Comparison of ENCODE assay signal across 8 mouse cellular contexts in genomic region chr10:17418227-17418685, GRCm38 (mm10).
A peak's percentile ranks its signal among the peaks of the same experiment; 100 is the strongest.
DNase-seq lines count a peak whose midpoint lies in the region; ATAC-seq and TF ChIP-seq lines count a peak whose summit lies in the region.

No protein-coding gene starts in this region.

- no peak for TF ChIP-seq POLR2A in lung, adult 2 months (IDR thresholded peaks at IDR 0.05; ENCODE audit: borderline replicate concordance, extremely low read depth, low read depth, low read length)

- 53% methylated on average over 7 of the region's 7 CpGs for WGBS in lung, adult 2 months
- WGBS in midbrain, postnatal 0 days, result 68% methylated on average over 7 of the region's 7 CpGs

- H3K9ac ChIP-seq in midbrain, postnatal 0 days (replicated peaks; ENCODE audit: low read length, poor library complexity, severe bottlenecking), result no peak overlapping the region

- no peak overlapping the region for H3K4me2 ChIP-seq in midbrain, postnatal 0 days (ENCODE audit: low read depth, low read length, poor library complexity, severe bottlenecking)

- peaks cover 2% of the 10 kb centered on the region; the same call in 1 of the 2 replicates for H3K4me1 ChIP-seq in lung, adult 2 months (ENCODE audit: control insufficient read depth, insufficient read depth, low read length)
- no peaks in the 10 kb centered on the region for H3K4me1 ChIP-seq in midbrain, postnatal 0 days (ENCODE audit: insufficient read depth, low read length)

- no peaks in the 10 kb centered on the region for H3K36me3 ChIP-seq in midbrain, postnatal 0 days (ENCODE audit: insufficient read depth, low read length)

- no peak for DNase-seq in frontal cortex, postnatal 14 days (ENCODE audit: low spot score in 2 of 2)
- DNase-seq in lung, adult 18-20 months, result peak; percentile 17 to 46
- no peak for DNase-seq in lung, adult 2 months
- peak; percentile 18 for DNase-seq in kidney, postnatal 10 days
- DNase-seq in midbrain, postnatal 0 days (ENCODE audit: low spot score), result no peak

- H3K27me3 ChIP-seq in midbrain, postnatal 0 days (ENCODE audit: insufficient read depth, low read length), result no peaks in the 10 kb centered on the region

- TF ChIP-seq CTCF in lung, adult 2 months (IDR thresholded peaks at IDR 0.05; ENCODE audit: insufficient read depth, low read length), result no peak
- TF ChIP-seq CTCF in midbrain, postnatal 0 days (IDR thresholded peaks at IDR 0.05), result no peak

- no peaks in the 10 kb centered on the region for H3K9me3 ChIP-seq in midbrain, postnatal 0 days (ENCODE audit: low read length)

- ATAC-seq in frontal cortex, adult (ENCODE audit: low TSS enrichment), result peak; percentile 94
- ATAC-seq in neutrophil, adult 5-6 weeks (ENCODE audit: extremely low read depth, insufficient number of reproducible peaks, low FRiP score, poor library complexity, severe bottlenecking), result peak; percentile 67
- ATAC-seq in megakaryocyte-erythroid progenitor cell, adult 5-6 weeks (replicated peaks; ENCODE audit: low FRiP score, low TSS enrichment, poor library complexity, severe bottlenecking), result no peak
- ATAC-seq in midbrain, postnatal 0 days (ENCODE audit: low FRiP score), result no peak

- H3K27ac ChIP-seq in midbrain, postnatal 0 days (ENCODE audit: low read depth, low read length), result no peak overlapping the region

- no peak overlapping the region for H3K4me3 ChIP-seq in lung, adult 2 months (replicated peaks; ENCODE audit: extremely low read depth, low read depth, low read length)
- no peak overlapping the region for H3K4me3 ChIP-seq in midbrain, postnatal 0 days (ENCODE audit: low read depth, low read length)

Comparison
In these comparisons a context has a peak if more than half of its experiments do, and no peak if none do; other contexts are left out.
1. DNase-seq: peak in lung, adult 18-20 months (2 of 2) and kidney, postnatal 10 days (single experiment); none in frontal cortex, postnatal 14 days (0 of 2), lung, adult 2 months (single experiment) and midbrain, postnatal 0 days (single experiment).
2. ATAC-seq: peak in frontal cortex, adult (single experiment) and neutrophil, adult 5-6 weeks (single experiment); none in megakaryocyte-erythroid progenitor cell, adult 5-6 weeks (single experiment) and midbrain, postnatal 0 days (single experiment).